Mouse (Mus musculus): Measurements from ENCODE around the gene Hist1h3i. TPM values are rescaled to one million over a fixed set of nuclear protein-coding genes. Genes with fewer than 3 reads are reported as not detected.
"Not testable (repeated sequence)": the region's sequence is repeated elsewhere in the genome, so short reads cannot be mapped to it uniquely, and the experiment has no call there.

The Hist1h3i gene
- polyA plus RNA-seq (2015; fragmentation: Nextera tagmentation; extraction: Ambion mirVana) = 166 and 192 TPM in 2 replicates

GRCm38 (mm10) chr13:21783255-21783617 lies at the start of gene Hist1h3i:
Hist1h3i (minus strand) TSS chr13:21783370.
- Histone ChIP-seq H3K27me3 (no peaks in the 10 kb centered on the region), H3K9me3 (replicated peaks) (no peaks in the 10 kb centered on the region), H3K4me2 (peak within 1 kb of the TSS; percentile 76), H3K4me3 (peak within 1 kb of the TSS; percentile 46), H3K27ac (peak within 1 kb of the TSS; percentile 93), H3K4me1 (peaks cover 58% of the 10 kb centered on the region), H3K36me3 (ENCODE audit: poor library complexity, severe bottlenecking) (no peaks in the 10 kb centered on the region), H3K9ac (peak within 1 kb of the TSS; percentile 79)
- WGBS = 1% methylated on average over 19 of the region's 20 CpGs
- peak; percentile 84 for ATAC-seq

GRCm38 (mm10) chr13:21831418-21832394 lies 48.5 kb upstream of the Hist1h3i start, which contains the start of gene Hist1h4n:
Hist1h4n (minus strand) TSS chr13:21832196.
- H3K36me3 ChIP-seq (ENCODE audit: poor library complexity, severe bottlenecking); H3K27me3 ChIP-seq; H3K9ac ChIP-seq; H3K9me3 ChIP-seq (replicated peaks); H3K4me1 ChIP-seq: not testable (repeated sequence)
- peak within 1 kb of the TSS; percentile 26 for H3K4me3 ChIP-seq
- peak within 1 kb of the TSS; percentile 52 for H3K4me2 ChIP-seq
- H3K27ac ChIP-seq = peak within 1 kb of the TSS; percentile 66
- ATAC-seq = peak; percentile 84
- WGBS = under 1% methylated on average over 26 of the region's 58 CpGs

GRCm38 (mm10) chr13:21830344-21830743 lies 47.2 kb upstream of the Hist1h3i start:
- Histone ChIP-seq H3K27ac (no peak overlapping the region; the same call in 1 of the 2 replicates), H3K4me3 (no peak overlapping the region), H3K4me2 (0 out of 2 replicates have a peak overlapping the region, but pooled peaks have one; percentile 1), H3K9me3 (replicated peaks) (no peaks in the 10 kb centered on the region), H3K9ac (no peak overlapping the region), H3K4me1 (no peaks in the 10 kb centered on the region), H3K27me3 (no peaks in the 10 kb centered on the region), H3K36me3 (ENCODE audit: poor library complexity, severe bottlenecking) (peaks cover 6% of the 10 kb centered on the region; the same call in 1 of the 2 replicates)
- ATAC-seq = no peak
- WGBS = 87% methylated on average over 10 of the region's 10 CpGs

GRCm38 (mm10) chr13:21828511-21828910 lies 45.3 kb upstream of the Hist1h3i start:
- no peak for ATAC-seq
- 82% methylated on average over 3 of the region's 3 CpGs for WGBS
- H3K9me3 ChIP-seq (replicated peaks) = no peaks in the 10 kb centered on the region
- peaks cover 6% of the 10 kb centered on the region; the same call in 1 of the 2 replicates for H3K36me3 ChIP-seq (ENCODE audit: poor library complexity, severe bottlenecking)
- H3K27ac ChIP-seq = no peak overlapping the region
- H3K4me1 ChIP-seq = no peaks in the 10 kb centered on the region
- no peak overlapping the region for H3K4me3 ChIP-seq
- no peak overlapping the region for H3K9ac ChIP-seq
- no peaks in the 10 kb centered on the region for H3K27me3 ChIP-seq
- no peak overlapping the region for H3K4me2 ChIP-seq

- ATAC-seq; H3K9me3 ChIP-seq (replicated peaks); H3K4me2 ChIP-seq; H3K4me1 ChIP-seq; H3K27me3 ChIP-seq; H3K27ac ChIP-seq; H3K9ac ChIP-seq; H3K36me3 ChIP-seq (ENCODE audit: poor library complexity, severe bottlenecking); H3K4me3 ChIP-seq: not testable (repeated sequence)
- 70% methylated on average over 7 of the region's 16 CpGs for WGBS
These were observed 37.1 kb upstream of the Hist1h3i start for GRCm38 (mm10) chr13:21820082-21820890.

GRCm38 (mm10) chr13:21812092-21812491 lies 28.9 kb upstream of the Hist1h3i start:
- ATAC-seq = peak; percentile 46
- not testable (repeated sequence) for H3K27me3 ChIP-seq; H3K36me3 ChIP-seq (ENCODE audit: poor library complexity, severe bottlenecking); H3K9ac ChIP-seq; H3K4me1 ChIP-seq; H3K9me3 ChIP-seq (replicated peaks)
- H3K27ac ChIP-seq = peak overlapping the region; percentile 40; the same call in 1 of the 2 replicates
- under 1% methylated on average over 14 of the region's 14 CpGs for WGBS
- H3K4me3 ChIP-seq = peak overlapping the region; percentile 25
- peak overlapping the region; percentile 51 for H3K4me2 ChIP-seq

- H3K27ac ChIP-seq = peak within 1 kb of the TSS; percentile 40; the same call in 1 of the 2 replicates
These were observed 28.4 kb upstream of the Hist1h3i start, which contains the start of gene Hist1h4m for GRCm38 (mm10) chr13:21811539-21811938. Hist1h4m (plus strand) TSS chr13:21811746.

GRCm38 (mm10) chr13:21811074-21811473 lies 27.9 kb upstream of the Hist1h3i start:
- ATAC-seq = peak; percentile 34
- H3K27ac ChIP-seq; H3K4me2 ChIP-seq; H3K9me3 ChIP-seq (replicated peaks); H3K4me1 ChIP-seq; H3K4me3 ChIP-seq; H3K27me3 ChIP-seq; H3K36me3 ChIP-seq (ENCODE audit: poor library complexity, severe bottlenecking); H3K9ac ChIP-seq: not testable (repeated sequence)
- WGBS = no CpG with 5 or more reads among the region's 8 CpGs

More at GRCm38 (mm10) chr13:21811539-21811938, 28.4 kb upstream of the Hist1h3i start, which contains the start of gene Hist1h4m:
- not testable (repeated sequence) for H3K36me3 ChIP-seq (ENCODE audit: poor library complexity, severe bottlenecking); H3K9me3 ChIP-seq (replicated peaks); H3K9ac ChIP-seq; H3K4me1 ChIP-seq; H3K27me3 ChIP-seq
- Histone ChIP-seq H3K4me2 (peak within 1 kb of the TSS; percentile 51), H3K4me3 (peak within 1 kb of the TSS; percentile 25)
- WGBS = no CpG with 5 or more reads among the region's 24 CpGs
- peak; percentile 67 for ATAC-seq

- peak; percentile 99 for ATAC-seq
- not testable (repeated sequence) for H3K36me3 ChIP-seq (ENCODE audit: poor library complexity, severe bottlenecking); H3K27ac ChIP-seq; H3K9ac ChIP-seq; H3K4me1 ChIP-seq; H3K4me3 ChIP-seq; H3K4me2 ChIP-seq; H3K9me3 ChIP-seq (replicated peaks); H3K27me3 ChIP-seq
- WGBS = no CpG with 5 or more reads among the region's 23 CpGs
These were observed 26.9 kb upstream of the Hist1h3i start, which contains the start of the genes Hist1h2bq and Hist1h2ao for GRCm38 (mm10) chr13:21810073-21810472. Hist1h2bq (minus strand) TSS chr13:21810197. Hist1h2ao (plus strand) TSS chr13:21810465.

GRCm38 (mm10) chr13:21803058-21803457 lies 19.9 kb upstream of the Hist1h3i start:
- not testable (repeated sequence) for H3K4me2 ChIP-seq; H3K27ac ChIP-seq; H3K27me3 ChIP-seq; H3K4me1 ChIP-seq; H3K36me3 ChIP-seq (ENCODE audit: poor library complexity, severe bottlenecking); H3K9me3 ChIP-seq (replicated peaks); H3K9ac ChIP-seq; H3K4me3 ChIP-seq
- WGBS = no CpG with 5 or more reads among the region's 4 CpGs
- ATAC-seq = peak; percentile 83

- not testable (repeated sequence) for H3K36me3 ChIP-seq (ENCODE audit: poor library complexity, severe bottlenecking); H3K4me1 ChIP-seq; H3K4me2 ChIP-seq; H3K9me3 ChIP-seq (replicated peaks); H3K27ac ChIP-seq; H3K27me3 ChIP-seq; H3K9ac ChIP-seq; ATAC-seq; H3K4me3 ChIP-seq
These were observed 14.0 kb upstream of the Hist1h3i start for GRCm38 (mm10) chr13:21797163-21797562.

- no peak overlapping the region for H3K4me2 ChIP-seq
- no peak overlapping the region for H3K4me3 ChIP-seq
- no peaks in the 10 kb centered on the region for H3K27me3 ChIP-seq
- H3K9me3 ChIP-seq (replicated peaks) = no peaks in the 10 kb centered on the region
- H3K36me3 ChIP-seq (ENCODE audit: poor library complexity, severe bottlenecking) = no peaks in the 10 kb centered on the region
- no peak for ATAC-seq
- no peak overlapping the region for H3K27ac ChIP-seq
- WGBS = 91% methylated on average over 7 of the region's 7 CpGs
- no peak overlapping the region for H3K9ac ChIP-seq
- peaks cover 5% of the 10 kb centered on the region for H3K4me1 ChIP-seq
These were observed 12.4 kb upstream of the Hist1h3i start for GRCm38 (mm10) chr13:21795584-21795983.

Measured in forebrain, embryonic 13.5 days (tissue).